Mouse (Mus musculus) spleen, postnatal 10 days (tissue): ENCODE measurements around the gene Krt32.

Source experiments
- DNase-seq, 2 experiments: peaks; one replicate each; pipeline ENCODE4 v3.0.0; 2021 to 2022; ENCODE audit warnings: low spot score in 2 of 2

Krt32 gene

GRCm38 (mm10) chr11:100055686-100056655 is 32.1 kb downstream of the Krt32 start:
- DNase-seq: no peak

GRCm38 (mm10) chr11:100050451-100050850 is 37.6 kb downstream of the Krt32 start, which contains the start of gene Krt31:
Gene Krt31 (minus strand): TSS chr11:100050551.
- DNase-seq: no peak

- no peak for DNase-seq
Measured at GRCm38 (mm10) chr11:100047193-100047592, 40.8 kb downstream of the Krt32 start.

- no peak for DNase-seq
Measured at GRCm38 (mm10) chr11:100046303-100046866, 41.6 kb downstream of the Krt32 start.

- no peak for DNase-seq
Measured at GRCm38 (mm10) chr11:100041454-100041853, 46.6 kb downstream of the Krt32 start, which contains the start of gene Krt34. Gene Krt34 (minus strand): TSS chr11:100041554.
